Mouse (Mus musculus) embryo, embryonic 11.5 days (tissue): ENCODE measurements around the gene Mlf2.

ENCODE experiments used
- DNase-seq: peaks from one replicate; pipeline ENCODE4 v3.0.0-alpha.2; 2012; ENCODE audit warnings: low read depth, low spot score

The Mlf2 gene

DNA sequence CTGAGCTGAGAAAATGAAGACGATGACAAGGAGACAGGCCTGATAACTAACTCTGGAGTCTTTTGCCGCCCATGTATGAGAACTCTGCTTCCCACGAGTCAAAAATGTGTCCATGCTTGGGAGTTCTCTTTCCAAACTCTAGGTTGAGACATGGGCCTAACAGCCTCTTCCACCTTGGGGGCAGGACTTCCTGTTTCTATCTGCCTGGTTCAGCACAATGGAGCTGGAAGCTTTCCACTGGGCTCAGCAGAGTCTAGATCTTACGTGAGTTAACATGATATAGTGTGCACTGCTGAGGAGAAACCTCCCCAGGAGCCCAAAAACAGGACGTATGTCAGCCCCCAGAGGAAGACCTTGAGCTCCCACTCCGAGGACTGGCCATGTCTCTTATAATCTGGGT is 18.0 kb upstream of the Mlf2 start:
- DNase-seq: no peak

DNA sequence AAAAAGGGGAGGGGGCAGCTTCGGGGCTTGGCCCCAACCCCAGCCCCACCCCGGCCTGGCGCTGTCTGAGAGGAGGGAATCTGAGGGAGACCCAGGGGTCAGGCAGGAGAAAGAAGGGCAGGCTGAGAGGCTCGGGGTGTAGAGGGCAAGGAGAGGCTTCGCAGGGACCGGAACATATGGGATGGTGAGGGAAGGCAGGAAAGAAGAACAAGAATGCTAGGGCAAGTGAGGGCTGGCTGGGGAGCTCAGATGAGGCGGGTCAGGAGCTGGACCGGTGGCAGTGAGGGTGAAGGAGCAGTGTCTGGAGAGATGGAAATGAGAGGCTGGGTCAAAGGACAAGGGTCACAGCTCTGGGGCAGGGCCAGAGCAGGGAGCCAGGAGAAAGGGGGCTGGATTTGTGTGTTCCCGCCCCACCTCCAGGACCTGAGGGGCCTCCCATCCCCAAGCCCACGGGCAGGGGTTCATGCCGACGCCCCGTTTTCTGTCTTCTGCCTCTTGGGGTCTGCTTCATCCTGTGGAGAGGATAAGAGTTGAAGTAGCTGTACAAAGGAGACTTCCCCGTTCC is 17.4 kb upstream of the Mlf2 start:
- no peak for DNase-seq

DNA sequence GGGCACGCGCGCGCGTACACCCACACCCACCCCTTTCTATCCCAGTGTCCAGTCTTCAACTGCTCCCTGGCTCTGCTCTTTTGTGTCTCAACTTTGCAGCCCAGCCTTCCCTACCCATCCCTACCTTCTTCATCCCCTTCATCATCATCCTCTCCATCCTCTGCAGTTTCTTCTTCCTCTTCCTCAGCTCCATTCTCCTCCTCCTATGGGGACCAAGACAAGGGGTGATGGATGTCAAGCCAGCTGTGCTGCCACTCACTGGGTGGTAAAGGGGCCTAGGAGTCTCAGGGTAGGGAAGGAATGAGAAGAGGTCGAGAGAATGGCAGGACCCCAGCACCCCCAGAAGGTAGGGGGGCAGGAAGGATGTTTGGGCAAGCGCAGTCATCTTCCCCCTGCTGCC is 16.7 kb upstream of the Mlf2 start:
- no peak for DNase-seq

DNA sequence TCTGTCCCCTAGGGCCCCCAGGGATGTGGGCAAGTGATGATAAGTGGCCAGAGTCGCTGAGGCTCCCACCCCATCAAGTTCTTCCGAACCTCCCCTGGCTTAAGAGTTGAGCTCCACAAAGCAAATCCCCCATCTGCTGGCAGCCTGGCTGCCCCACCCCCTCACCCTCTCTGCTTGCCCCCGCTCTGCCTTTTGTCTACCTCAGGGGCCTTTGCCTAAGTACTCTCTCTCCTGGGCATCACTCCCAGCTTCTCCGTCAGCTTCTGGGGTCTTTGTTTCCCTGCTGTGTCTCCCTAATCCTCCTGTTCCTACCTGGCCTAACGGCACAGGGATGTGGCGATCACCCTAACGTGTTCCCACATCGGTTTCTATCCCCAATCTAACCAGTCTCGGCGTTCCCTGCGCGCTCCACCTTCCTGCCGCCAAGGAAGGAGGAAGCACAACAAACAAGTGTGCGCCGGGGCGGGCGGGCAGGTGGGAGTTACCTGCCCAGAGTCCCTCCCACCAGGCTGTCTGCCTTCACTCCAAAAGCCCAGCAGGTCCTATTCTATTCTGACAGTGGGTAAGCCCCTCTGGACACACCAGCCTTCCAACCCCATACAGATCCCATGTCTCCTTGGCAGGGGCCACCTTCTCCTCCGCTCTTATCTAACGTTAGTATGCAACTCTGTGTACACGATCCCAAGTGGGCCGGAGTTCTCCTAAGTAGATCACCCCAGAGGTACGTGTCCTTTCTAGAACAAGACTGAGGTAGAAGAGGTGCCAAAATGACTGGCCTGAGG is 15.8 kb upstream of the Mlf2 start:
- DNase-seq: no peak

DNA sequence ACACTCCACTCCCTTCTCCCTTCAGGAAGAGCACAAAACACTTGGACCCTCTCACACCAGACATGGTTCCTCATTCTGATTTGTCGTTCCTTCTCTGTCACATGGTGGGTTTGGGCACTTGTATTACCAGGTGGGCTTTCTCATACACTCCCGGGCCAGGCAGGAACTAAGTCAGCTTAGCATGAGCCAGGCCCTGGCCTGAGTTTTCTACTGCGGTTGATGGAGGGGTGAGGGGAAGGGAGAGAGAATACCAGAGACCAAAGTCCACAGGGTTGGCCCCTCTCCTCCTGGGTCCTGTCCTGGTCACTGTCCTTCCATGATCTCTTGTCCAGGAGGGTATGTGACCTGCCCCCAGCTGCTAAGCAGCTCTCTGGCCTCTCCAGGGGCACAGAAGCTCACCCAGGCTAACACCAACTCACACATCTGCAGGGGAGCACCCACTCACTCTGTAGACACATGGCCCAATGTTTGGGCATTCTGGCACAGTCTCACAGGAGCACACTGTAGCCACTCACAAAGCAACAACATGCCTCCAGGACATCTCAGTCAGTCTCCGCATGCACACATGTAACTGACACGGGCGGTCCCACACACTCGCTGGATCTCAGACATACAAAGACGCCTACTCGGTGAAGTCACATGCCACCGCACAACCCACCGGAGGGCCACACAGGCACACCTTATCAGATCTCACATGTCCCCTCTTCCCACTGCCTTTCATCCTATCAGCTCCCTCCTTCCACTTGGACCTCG is 15.1 kb upstream of the Mlf2 start:
- no peak for DNase-seq

DNA sequence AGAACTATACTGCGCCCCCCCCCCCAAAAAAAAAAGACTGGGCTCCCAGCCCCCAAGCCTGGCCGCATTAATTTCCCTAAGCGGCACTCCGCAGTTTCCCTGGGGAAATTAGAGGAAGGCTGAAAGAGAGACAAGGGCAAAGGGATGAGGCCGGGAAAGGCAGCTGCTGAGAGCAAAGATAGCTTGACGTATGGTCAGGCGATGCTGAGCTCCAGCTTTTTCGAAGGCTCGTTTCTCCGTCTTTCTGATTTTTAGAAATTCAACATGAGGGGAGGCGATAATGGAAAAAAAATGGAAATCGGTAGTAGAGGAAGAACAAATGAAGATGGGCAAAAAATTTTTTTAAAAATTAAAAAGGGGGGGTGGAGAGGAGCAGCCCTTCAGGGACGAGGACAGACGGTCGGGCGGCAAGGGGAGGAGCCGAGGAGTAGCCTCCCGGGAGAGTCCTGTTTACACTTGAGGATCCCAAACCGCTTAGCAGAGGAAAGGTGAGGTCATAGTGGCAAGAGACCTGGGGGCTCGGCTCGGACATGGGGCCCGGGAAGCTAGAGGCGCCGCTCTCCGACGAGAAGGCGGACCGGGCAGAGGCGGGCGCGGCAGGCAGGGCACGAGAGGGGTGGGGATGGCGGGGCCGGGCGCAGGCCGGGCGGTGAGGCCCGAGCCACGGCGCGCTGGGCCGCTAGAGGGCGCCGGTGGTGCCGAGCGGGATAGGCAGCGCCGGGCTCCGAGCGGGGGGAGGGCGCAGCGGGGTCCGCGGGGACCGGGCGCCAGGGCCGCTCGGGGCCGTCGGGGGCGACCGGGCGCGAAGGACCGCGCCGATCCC is 14.3 kb upstream of the Mlf2 start:
- DNase-seq: peak; percentile 79

DNA sequence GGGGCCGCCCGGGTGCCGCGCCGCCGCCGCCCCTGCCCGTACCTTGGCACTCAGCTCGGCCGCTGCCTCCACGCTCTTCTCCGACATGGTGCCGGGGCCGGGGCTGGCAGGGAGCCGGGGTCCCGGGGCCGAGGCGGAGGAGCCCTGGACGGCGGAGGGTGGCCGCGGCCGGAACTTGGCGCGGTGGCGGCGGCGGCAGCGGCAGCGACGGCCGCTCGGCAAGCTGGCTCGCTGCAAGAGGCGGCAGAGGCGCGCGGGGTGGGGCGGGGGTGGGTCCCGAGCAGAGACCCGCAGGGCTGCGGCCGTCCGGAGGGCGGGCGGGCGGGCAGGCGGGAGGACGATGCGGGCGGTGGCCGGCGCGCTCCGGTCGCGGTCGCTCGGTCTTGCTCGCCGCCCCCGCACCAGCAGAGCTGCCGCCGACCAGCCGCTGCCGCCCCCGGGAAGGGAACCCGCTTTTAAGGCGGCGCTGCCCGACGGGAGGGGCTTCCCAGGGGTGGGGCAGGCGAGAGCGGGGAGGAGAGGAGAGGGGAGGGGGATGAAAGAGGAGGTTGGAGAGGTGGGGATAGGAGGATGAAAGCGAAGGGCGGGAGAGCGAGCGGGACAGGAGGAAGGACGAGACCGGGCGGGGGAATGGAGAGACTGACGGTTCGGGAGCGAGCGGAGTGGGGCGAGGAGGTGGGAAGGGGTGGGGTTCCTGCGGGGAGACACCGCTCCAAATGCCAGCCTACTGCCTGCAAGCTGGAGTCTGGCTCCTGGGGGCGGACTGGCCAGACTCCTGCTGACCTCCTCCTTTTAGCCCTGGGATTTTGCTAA is 13.5 kb upstream of the Mlf2 start:
- DNase-seq: peak; percentile 82

DNA sequence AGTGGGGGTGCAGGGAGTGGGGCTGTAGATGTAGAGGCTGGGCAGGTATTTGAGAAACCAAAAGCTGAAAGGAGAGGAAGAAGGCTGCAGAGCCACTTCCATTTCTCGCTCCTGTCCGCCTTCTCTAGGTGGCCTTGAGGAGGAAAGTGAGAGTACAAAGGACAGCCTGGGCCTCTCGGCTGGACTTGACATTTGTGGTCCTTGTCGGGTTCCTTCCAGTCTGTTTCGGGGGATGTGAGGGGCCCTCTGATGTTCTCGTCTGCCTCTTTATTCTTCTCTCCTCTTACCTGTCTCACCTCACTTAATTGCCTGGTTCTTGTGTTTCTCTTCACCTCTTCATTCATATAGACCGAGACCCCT is 12.9 kb upstream of the Mlf2 start:
- DNase-seq: no peak

DNA sequence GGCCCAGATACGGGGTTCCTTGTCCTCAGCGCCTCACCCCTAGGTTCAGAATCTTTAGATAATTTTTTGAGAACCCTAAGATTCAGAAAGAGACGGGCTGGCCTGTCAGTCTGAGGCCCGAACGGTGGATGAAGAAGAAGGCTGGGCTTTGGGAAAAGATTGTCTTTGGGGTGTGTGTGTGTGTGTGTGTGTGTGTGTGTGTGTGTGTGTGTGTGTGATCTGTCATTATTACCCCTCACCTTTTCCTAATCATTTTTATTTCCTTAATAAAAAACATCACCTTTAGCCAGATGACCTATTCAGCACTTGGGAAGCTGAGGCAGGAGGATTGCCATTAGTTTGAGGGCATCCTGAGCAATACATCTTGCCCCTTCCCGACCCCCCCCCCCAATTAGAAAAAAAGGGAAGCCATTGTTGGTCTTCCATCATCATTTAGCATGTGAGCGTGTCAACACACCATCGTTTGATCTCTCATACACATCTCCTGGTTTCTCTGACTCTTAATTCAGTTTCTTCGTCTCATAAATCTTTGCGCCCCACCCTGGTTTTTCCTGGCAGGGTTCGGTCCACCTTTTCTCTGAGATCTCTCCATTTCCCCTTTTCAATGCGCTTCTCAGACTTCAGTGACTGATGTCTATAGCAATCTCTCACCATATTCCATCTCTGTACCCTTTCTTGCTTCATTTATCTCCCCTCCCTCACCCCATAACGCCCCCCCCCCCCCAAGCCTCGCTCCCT is 12.1 kb upstream of the Mlf2 start:
- DNase-seq: no peak

DNA sequence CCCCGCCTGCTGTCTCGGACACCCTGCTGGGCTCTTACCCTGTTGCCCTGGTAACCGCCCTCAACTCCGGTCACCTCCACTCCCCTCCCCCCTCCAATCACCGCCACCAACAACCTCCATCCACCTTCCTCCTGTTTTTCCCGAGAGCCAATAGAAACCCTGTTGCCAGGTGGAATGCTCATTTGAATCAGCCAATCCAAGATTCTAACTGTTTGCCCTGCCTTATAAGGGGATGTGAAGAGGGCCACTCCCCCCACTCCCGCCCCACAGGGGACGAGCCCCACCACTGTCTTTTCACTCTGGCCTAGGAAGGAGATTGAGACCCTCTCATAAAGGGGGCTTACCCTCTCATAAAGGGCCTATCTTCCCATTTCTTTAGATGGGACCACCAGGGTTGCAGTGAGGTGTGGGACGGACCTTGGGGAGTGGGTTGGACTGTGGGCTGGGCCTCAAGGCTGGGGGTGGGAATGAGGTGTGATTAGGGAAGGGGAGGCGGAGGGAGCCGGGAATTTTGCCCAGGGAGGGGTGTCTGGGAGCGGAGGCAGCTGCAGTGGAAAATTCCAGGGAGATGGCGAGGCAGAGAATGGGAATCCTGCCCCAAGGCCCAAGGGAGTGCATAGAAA is 11.4 kb upstream of the Mlf2 start, which contains the start of gene Ptms:
Gene Ptms (minus strand): TSS at position 409 of the 623 bp plus-strand sequence.
- DNase-seq: peak; percentile 92

DNA sequence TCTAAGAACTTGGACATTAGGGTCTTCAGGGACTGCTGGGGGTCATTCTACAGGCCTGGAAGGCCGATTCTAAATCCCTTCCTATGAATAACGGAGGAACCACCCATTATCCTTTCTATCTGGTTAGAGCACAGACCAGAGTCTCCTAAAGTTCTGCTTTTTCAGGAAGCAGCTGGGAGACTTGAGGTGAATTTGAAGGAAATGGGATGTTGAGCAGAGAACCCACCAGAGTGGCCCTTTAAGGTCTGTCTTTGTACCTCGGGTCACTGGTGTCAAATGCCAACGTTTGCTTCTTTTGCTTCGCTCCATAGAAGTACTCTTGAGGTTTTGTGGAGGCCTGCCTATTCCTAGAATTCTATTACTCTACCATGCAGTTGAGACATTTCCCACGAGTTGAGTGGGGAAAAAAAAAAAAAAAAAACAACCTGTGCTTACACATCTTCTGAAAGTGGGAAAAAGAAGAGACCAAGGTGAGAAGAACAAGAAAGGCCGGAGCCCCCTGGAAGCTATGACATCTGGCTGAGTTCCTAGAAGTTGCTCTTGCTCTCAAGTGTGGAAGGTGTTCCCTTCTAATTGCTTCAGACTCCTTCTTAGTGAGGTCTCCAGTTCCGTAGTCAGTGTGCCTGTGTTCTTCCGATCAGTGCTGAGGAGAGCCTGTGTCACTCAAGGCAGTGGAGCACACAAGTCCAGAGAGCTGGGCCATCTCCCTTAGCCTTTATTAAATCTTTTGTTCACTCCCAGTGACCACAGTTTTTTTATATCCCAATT is 10.7 kb upstream of the Mlf2 start:
- no peak for DNase-seq

DNA sequence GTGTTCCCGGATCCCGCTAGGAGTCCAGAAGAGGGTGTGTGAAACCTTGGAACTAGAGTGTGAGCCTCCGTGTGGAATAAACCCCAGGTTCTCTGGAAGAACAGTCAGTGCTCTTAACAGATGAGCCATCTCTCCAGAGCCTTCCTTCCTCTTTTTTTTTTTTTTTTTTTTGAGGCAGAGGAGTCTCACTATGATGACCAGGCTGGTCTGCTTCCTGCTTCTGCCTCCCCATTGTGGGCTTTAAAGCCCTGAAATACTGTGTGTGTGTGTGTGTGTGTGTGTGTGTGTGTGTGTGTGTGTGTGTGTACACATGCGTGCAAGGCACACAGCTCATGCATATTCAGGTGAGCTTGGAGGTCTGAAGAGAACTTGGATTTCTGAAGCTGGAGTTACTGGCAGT is 9.6 kb upstream of the Mlf2 start:
- no peak for DNase-seq

DNA sequence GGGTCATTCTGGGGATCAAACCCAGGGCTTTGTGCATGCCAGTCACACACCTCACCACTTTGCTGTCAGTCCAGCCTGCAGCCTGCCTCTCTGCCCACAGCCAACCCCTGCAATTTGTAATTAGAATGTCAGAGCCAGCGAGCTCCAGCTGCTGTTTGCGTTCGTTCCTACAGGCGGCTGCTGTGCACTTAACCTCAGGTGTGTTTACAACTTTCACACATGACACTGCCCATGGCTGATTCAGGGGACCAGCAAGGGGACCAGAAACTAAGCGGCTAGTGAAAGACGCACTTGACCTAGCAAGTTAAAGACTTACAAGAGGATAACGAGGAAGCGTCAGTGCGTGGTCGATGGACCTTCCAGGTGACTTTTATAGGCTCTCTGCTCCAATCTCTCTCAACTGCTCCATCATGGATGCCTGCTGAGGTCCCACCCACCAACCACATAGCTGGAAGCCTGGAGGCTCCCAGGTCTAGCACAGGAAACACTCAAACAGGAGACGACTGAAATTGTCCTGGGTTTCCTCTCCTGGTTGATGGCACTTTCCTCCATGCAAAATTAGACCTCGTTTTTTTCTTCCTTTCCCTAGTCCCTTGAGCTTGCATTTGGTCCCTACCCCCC is 5.9 kb upstream of the Mlf2 start:
- DNase-seq: no peak

DNA sequence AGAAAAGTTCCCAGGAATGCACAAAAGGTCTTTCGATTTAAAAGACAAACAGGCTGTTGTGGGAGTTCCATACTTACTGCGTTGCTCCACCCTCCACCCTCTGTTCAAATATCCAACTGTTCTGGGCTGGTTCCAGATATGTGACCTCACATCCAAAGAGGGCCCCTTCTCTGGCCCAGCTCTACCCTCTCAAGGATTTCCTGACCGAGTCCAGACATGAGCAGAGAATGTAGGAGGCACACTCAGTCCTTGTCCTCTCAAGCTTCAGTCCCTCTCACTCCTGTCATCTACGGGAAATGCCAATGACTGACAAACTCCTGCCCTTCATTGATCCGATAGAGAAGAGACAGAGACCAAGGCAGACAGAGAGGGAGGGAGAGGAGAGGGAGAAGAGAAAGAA is 5.2 kb upstream of the Mlf2 start:
- DNase-seq: no peak

DNA sequence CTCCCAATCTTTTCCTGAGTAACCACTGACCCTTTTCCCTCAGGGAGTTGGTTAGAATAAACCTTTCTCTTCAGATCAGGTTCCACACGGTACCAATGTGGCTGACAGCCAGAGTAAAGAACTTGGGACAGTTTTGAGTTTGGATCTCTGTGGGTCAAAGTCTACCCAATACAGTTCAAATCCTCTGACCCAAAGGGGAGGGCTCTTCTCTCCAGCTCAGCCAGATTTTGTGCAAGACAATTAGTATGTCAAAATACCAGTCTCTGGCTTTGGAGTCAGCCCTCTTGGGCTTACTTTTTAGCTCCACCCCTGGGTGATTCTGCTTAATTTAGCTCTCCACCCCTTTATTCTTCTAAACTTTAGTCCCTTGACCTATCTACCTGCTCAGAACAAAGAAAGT is 955 bp upstream of the Mlf2 start:
- DNase-seq: no peak

DNA sequence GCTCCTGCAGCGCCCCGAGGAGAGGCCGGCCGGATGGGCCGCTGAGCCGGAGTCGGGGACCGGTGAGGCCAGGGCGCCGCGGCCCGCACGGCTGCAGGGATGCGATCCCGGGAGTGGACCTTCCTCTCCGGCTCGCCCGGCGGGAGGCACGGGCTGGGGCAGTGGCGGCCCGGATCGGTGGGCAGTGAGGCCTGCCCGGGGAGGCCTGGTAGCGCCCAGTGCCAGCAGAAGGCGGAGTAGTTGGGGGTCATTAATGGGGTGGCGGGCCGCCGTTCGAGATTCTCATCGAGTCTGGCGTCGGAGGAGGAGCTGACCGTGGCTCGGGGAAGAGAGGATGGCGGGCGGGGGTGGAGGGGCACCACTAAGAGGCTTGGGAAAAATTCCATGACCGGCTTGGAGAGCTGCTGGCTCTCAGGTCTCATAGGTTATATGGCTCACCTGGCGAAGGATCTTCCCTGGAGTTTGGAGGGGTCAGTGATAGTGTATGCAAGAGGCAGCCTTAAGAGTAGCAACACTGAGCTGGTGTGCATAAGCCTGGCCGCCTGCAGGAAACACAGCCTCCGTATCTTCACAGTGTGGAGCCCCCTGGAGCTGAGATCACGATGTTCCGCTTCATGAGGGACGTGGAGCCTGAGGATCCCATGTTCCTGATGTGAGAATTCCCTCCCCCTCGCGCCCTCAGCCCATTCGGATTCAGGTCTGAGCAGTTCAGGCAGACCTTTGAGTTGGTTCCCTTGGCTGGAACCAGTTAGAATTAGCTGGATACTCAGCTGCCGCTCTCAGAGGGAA is 533 bp downstream of the Mlf2 start:
- no peak for DNase-seq

DNA sequence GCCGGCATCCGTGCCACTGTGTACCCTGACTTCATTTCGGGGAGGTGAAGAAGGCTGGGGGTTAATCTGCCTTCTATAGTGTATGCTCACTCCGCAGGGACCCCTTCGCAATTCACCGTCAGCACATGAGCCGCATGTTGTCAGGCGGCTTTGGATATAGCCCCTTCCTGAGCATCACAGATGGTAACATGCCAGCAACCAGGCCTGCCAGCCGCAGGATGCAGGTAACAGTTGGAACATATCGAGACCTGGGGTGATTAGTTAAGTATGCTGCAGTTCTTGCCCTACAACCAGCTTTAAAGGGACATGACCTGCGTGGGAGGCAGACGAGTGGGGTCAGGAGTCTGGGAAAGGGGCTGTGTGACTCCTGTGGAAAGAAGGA is 1.1 kb downstream of the Mlf2 start:
- DNase-seq: no peak

DNA sequence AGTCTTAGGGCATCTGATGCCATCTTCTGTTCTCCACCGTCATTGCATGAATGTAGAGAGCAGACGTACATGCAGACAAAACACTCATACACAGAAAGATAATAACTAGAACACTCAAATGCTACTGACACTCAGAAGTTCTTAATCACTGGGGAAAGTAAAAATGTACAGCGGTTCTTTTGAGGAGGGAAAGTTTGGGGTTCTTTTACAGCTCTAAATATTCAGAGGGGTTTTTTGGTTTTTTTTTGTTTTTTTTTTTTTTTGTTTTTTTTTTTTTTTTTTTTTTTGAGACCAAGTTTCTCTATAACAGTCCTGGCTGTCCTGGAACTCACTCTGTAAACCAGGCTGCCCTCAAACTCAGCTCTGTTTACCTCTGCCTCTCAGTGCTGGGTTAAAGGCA is 1.9 kb downstream of the Mlf2 start:
- no peak for DNase-seq
